Mouse (Mus musculus) CD4-positive, CD25-positive, alpha-beta regulatory T cell, adult 2 months (primary cell): ENCODE results near the gene Nxnl1.

Experiments used
- DNase-seq: peaks from one replicate; pipeline ENCODE4 v3.0.0-alpha.2; 2012; ENCODE audit warnings: low read depth, low spot score

Nxnl1 gene

GRCm38 (mm10) chr8:71519037-71519825 lies 47.2 kb downstream of the Nxnl1 start:
- peak; percentile 84 for DNase-seq

GRCm38 (mm10) chr8:71516786-71517185 lies 49.6 kb downstream of the Nxnl1 start:
- no peak for DNase-seq

DNA sequence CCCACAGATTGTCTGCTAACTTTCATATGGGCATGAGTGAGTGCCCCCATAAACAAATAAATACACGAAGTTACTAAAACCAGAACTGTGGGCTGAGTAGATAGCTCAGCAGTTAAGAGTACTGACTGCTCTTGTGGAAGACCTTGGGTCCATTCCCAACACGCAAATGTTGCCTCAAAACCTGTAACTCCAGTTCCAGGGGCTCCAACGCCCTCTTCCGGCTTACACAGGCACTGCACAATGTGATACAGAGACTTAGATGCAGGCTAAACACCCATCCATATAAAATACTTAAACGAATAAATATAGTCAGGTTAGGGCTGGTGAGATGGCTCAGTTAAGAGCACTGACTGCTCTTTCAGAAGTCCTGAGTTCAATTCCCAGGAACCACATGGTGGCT lies 51.4 kb downstream of the Nxnl1 start:
- DNase-seq: no peak

GRCm38 (mm10) chr8:71513018-71513754 lies 53.2 kb downstream of the Nxnl1 start:
- DNase-seq: no peak

DNA sequence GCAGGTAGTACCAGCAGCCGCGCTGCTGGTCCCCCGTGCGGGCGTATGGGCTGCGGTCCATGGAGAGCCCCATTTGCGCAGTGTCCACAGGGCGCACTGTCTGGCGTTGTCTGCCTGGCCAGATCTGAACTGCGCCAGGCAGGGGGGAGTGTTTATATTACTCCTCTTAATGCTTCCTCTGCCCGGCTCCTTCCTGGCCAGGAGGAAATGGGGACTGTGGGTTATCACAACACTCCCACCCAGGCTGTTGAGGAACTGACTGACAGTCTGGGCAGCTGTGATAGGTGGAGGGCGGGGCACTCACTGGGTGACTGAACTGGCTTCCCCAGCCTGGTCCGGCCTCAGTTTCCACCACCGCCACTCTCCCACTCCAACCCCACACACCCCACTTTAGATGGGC lies 54.8 kb downstream of the Nxnl1 start, which contains the start of gene Plvap:
Gene Plvap, minus strand, starts transcription at position 109 of the 400 bp plus-strand sequence.
- DNase-seq: no peak
